In the genomic region with DNA sequence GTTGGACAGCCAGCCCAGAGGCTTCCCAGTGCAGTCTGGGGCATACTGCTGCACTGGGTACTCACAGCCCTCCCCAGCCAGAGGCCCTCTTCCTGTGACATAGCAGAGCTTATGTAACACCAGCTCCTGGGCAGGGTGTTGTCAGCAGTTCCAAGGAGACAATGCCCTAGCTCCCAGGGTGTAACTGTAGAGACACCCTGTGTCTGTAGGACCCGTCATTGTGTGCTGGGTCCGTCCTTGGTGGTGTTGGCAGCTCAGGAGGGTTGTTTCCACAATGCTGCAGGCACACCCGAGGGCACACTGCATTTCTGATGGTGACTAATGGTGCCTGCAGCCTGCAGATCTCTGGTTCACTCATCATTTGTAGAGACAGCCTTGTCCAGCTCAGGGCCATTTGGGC, we compare ENCODE assay signal across 8 mouse cellular contexts. TPM values are rescaled to one million over a fixed set of nuclear protein-coding genes. Genes with fewer than 3 reads are reported as not detected.
A peak's percentile ranks its signal among the peaks of the same experiment; 100 is the strongest.
DNase-seq lines count a peak whose midpoint lies in the region; ATAC-seq and TF ChIP-seq lines count a peak whose summit lies in the region.

No protein-coding gene starts in this region.

- no peaks in the 10 kb centered on the region for H3K36me3 ChIP-seq in heart, adult 2 months (ENCODE audit: control insufficient read depth, insufficient read depth, low read length)
- no peaks in the 10 kb centered on the region for H3K36me3 ChIP-seq in G1E (replicated peaks)
- H3K36me3 ChIP-seq in heart, embryonic 12.5 days: no peaks in the 10 kb centered on the region

- H3K4me3 ChIP-seq in heart, adult 2 months: no peak overlapping the region
- H3K4me3 ChIP-seq in G1E (ENCODE audit: low read depth, low read length): no peak overlapping the region
- no peak overlapping the region for H3K4me3 ChIP-seq in heart, embryonic 12.5 days

- H3K79me2 ChIP-seq in heart, adult 2 months (replicated peaks; ENCODE audit: control insufficient read depth, insufficient read depth, low read length): no peaks in the 10 kb centered on the region

- H3K9me3 ChIP-seq in G1E (replicated peaks): no peaks in the 10 kb centered on the region
- H3K9me3 ChIP-seq in heart, embryonic 12.5 days (replicated peaks): no peaks in the 10 kb centered on the region

- no peak overlapping the region for H3K4me2 ChIP-seq in heart, embryonic 12.5 days

- peak overlapping the region; percentile 11; the same call in 1 of the 2 replicates for H3K9ac ChIP-seq in heart, adult 2 months (ENCODE audit: low read depth, low read length)
- 0 out of 2 replicates have a peak overlapping the region, but pooled peaks have one; percentile 9 for H3K9ac ChIP-seq in heart, embryonic 12.5 days

- peak in 1 of 2 experiments; percentile 55 for DNase-seq in heart, adult 2 months
- no peak for DNase-seq in heart, postnatal 4 days
- DNase-seq in G1E (ENCODE audit: low spot score): no peak
- DNase-seq in lung, postnatal 36 days: peak; percentile 83
- no peak for DNase-seq in layer of hippocampus, adult 18-20 months (ENCODE audit: low spot score in 2 of 2)
- DNase-seq in T-cell, adult 2 months (ENCODE audit: low spot score): no peak
- no peak for DNase-seq in ovary, postnatal 10 days (ENCODE audit: low spot score)

- intact Hi-C loops in heart, adult 2 months (cut with DNase I): loop anchor here (1.0 to 10.0 kb wide), 4 partner anchors 420 to 626 kb away; a partner anchor contains a TSS

- H3K27me3 ChIP-seq in heart, adult 2 months (ENCODE audit: control insufficient read depth, insufficient read depth, low read length): no peaks in the 10 kb centered on the region
- peaks cover 53% of the 10 kb centered on the region for H3K27me3 ChIP-seq in G1E (ENCODE audit: insufficient read depth, low read length)
- no peaks in the 10 kb centered on the region for H3K27me3 ChIP-seq in heart, embryonic 12.5 days (replicated peaks)

- peak; percentile 22; the same call in 1 of the 2 replicates for ATAC-seq in G1E (ENCODE audit: extremely low read depth, insufficient number of reproducible peaks, low FRiP score, poor library complexity, severe bottlenecking)
- peak; percentile 52; the same call in 1 of the 2 replicates for ATAC-seq in heart, embryonic 12.5 days (ENCODE audit: insufficient number of reproducible peaks, low FRiP score)

- no peak for TF ChIP-seq CTCF in heart, adult 2 months (IDR thresholded peaks at IDR 0.05)
- TF ChIP-seq CTCF in G1E (IDR thresholded peaks at IDR 0.05; ENCODE audit: low read depth, low read length): no peak

- peaks cover 18% of the 10 kb centered on the region for H3K4me1 ChIP-seq in heart, adult 2 months (ENCODE audit: control insufficient read depth, insufficient read depth, low read length)
- peaks cover 3% of the 10 kb centered on the region for H3K4me1 ChIP-seq in G1E (ENCODE audit: insufficient read depth, low read depth, low read length)
- peaks cover 43% of the 10 kb centered on the region for H3K4me1 ChIP-seq in heart, embryonic 12.5 days (replicated peaks)

- H3K27ac ChIP-seq in heart, adult 2 months: peak overlapping the region; percentile 34; the same call in 1 of the 2 replicates
- no peak overlapping the region for H3K27ac ChIP-seq in heart, embryonic 12.5 days (ENCODE audit: poor library complexity, severe bottlenecking)

- TF ChIP-seq POLR2A in heart, adult 2 months (IDR thresholded peaks at IDR 0.05; ENCODE audit: insufficient read depth, low read depth, low read length): peak; percentile 44; the same call in 1 of the 2 replicates

- peak; percentile 49; the same call in 1 of the 2 replicates for TF ChIP-seq EP300 in heart, adult 2 months (IDR thresholded peaks at IDR 0.05; ENCODE audit: insufficient read depth, low read depth, low read length)

- 19% methylated on average over 3 of the region's 3 CpGs for WGBS in heart, adult 2 months
- 34% methylated on average over 3 of the region's 3 CpGs for WGBS in heart, embryonic 12.5 days

RNA-seq across cellular contexts. Expression of a gene that starts 24.8 kb away (rescaled TPM):
- total RNA-seq in heart, adult 2 months (2021): 10 to 100 TPM; 34.4 to 34.8 TPM
- polyA plus RNA-seq in heart, adult 2 months (2012; rRNA removed): 88.0 and 118 TPM in 2 replicates
- total RNA-seq in heart, postnatal 4 days (2021): 10 to 100 TPM; 29.7 to 30.8 TPM
- total RNA-seq in G1E (2014; fragmentation: Nextera tagmentation): 28.8 and 30.5 TPM in 2 replicates
- total RNA-seq in G1E (2017): 25.9 and 33.6 TPM in 2 replicates
- 70.6 and 76.8 TPM in 2 replicates for polyA plus RNA-seq in G1E (2012)
- polyA plus RNA-seq in heart, embryonic 12.5 days (2016; fragmentation: Nextera tagmentation; extraction: Ambion mirVana): 42.8 and 48.0 TPM in 2 replicates
- total RNA-seq in layer of hippocampus, adult 18-20 months (2021): 10 to 100 TPM; 38.4 to 46.0 TPM

RNA-seq across cellular contexts. Expression of a gene that starts 28.3 kb away (rescaled TPM):
- 1 to 10 TPM; 5.3 to 6.1 TPM for total RNA-seq in heart, adult 2 months (2021)
- polyA plus RNA-seq in heart, adult 2 months (2012; rRNA removed): 4.8 and 5.4 TPM in 2 replicates
- total RNA-seq in heart, postnatal 4 days (2021): 100 to 1,000 TPM in 1 of 2 experiments, 10 to 100 TPM in 1; 86.1 to 103 TPM
- total RNA-seq in G1E (2014; fragmentation: Nextera tagmentation) (146 and 149 TPM in 2 replicates), G1E (2017) (171 and 181 TPM in 2 replicates)
- polyA plus RNA-seq in G1E (2012): 1,259 and 1,797 TPM in 2 replicates
- polyA plus RNA-seq in heart, embryonic 12.5 days (2016; fragmentation: Nextera tagmentation; extraction: Ambion mirVana): 130 TPM in 2 replicates
- 1 to 10 TPM; 5.0 to 8.8 TPM for total RNA-seq in layer of hippocampus, adult 18-20 months (2021)

RNA-seq across cellular contexts. Expression of a gene that starts 52.0 kb away (rescaled TPM):
- 10 to 100 TPM; 13.1 to 15.9 TPM for total RNA-seq in heart, adult 2 months (2021)
- 20.7 and 26.2 TPM in 2 replicates for polyA plus RNA-seq in heart, adult 2 months (2012; rRNA removed)
- total RNA-seq in heart, postnatal 4 days (2021): 10 to 100 TPM; 61.1 to 65.1 TPM
- total RNA-seq in G1E (2014; fragmentation: Nextera tagmentation): not detected in 2 replicates
- total RNA-seq in G1E (2017): 0.27 TPM in 1 of 2 replicates, not detected in the other
- polyA plus RNA-seq in G1E (2012): 0.19 TPM in 1 of 2 replicates, not detected in the other
- polyA plus RNA-seq in heart, embryonic 12.5 days (2016; fragmentation: Nextera tagmentation; extraction: Ambion mirVana): 44.0 and 50.8 TPM in 2 replicates
- total RNA-seq in layer of hippocampus, adult 18-20 months (2021): 100 to 1,000 TPM; 172 to 184 TPM

Comparison
In these comparisons a context has a peak if more than half of its experiments do, and no peak if none do; other contexts are left out.
1. RNA of a gene that starts 28.3 kb away (total RNA-seq): 146 to 181 TPM in G1E and 86.1 to 103 TPM in heart, postnatal 4 days; 5.0 to 8.8 TPM in layer of hippocampus, adult 18-20 months and 5.3 to 6.1 TPM in heart, adult 2 months; every median in the first group is over 4 times any median in the second.
2. RNA of a gene that starts 52.0 kb away (total RNA-seq): 172 to 184 TPM in layer of hippocampus, adult 18-20 months, 61.1 to 65.1 TPM in heart, postnatal 4 days and 13.1 to 15.9 TPM in heart, adult 2 months; 0.27 TPM in G1E; every median in the first group is over 10 times any median in the second.